Mouse (Mus musculus) embryo, embryonic 10 days (tissue): ENCODE data around the gene Tmem208.
A peak's percentile ranks its signal among the peaks of the same experiment; 100 is the strongest.

Experiments
- DNase-seq: peaks from one replicate; pipeline ENCODE4 v3.0.0-alpha.2; 2015; ENCODE audit warnings: low spot score

Tmem208 gene

DNA sequence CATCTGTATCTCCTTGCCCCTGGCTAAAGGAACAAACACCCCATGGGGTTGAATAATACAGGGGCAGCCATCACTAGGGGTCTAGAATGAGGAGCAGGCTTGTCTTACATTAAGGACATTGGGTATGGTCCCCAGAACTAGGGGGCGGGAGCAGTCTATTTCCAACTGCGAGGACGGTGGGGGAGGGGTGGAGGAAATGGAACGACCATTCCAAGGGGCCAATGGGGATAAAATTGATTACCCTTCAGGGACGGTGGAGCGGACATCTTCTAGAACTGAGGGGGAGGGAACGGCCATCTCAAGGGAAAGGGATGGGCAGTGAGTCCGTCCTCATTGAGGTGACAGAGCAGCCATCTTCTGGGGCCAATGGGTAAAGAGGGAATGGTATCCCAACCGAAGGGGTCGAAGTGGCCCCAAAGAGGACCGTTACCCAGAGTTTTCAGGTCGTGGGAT is 487 bp upstream of the Tmem208 start:
- DNase-seq: peak; percentile 37

- DNase-seq: no peak
Observed at GRCm38 (mm10) chr8:105326968-105327367, 814 bp downstream of the Tmem208 start.

DNA sequence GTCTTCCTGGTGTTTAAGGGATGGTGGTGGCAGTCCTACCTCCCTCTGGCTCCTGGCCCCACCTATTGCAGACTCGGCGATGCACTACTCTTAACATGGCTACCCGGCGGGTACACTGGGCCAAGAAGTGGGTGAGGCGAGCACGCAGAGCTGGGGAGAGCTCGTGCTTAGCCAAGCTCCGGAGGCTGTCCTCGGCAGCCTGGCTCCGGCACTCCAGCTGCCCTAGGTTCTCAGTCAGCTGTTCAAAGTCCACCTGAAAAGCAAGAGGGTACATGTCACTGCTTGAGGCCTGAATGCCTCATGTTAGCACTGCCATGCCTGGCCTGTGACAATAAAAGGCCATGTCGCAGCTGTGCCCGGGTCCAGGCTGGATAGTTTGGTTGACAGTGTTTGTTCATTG is 4.2 kb downstream of the Tmem208 start:
- no peak for DNase-seq

DNA sequence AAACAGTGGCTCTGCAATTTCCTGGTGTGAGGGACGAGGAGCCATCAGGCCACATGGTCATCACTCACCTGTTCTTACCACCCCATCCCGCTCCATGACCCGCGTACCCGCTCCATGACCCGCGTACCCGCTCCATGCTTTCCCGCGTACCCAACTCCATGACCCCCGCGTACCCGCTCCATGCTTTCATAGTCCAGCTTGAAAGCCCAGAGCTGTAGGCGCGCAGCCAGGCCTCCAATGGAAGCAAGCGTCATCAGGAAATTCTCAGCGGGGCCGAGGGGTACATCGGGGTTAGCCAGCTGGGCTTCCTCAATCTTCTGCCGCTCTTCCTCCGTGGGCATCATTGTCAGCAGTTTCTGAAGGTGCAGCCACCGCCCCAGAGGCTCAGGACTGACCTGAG is 5.3 kb downstream of the Tmem208 start:
- no peak for DNase-seq

DNA sequence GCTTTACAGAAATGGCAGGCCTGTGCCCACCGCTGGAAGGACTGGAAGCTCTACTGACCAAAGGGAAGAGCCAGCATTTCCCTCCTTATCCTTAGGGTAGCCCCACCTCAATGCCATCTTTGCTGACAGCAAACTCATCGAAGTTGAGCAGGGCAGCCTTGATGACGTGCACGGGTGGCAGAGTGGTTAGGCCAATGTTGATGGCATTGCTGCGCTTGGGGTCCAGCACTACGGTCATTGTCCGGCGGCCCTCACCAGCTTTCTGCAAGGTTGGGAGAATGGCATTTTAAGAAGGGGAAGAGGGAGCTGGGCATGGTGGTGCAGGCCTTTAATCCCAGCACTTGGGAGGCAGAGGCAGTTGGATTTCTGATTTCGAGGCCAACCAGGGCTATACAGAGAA is 5.8 kb downstream of the Tmem208 start:
- DNase-seq: no peak

- DNase-seq: no peak
Observed at GRCm38 (mm10) chr8:105332523-105332922, 6.4 kb downstream of the Tmem208 start.

- DNase-seq: no peak
Observed at GRCm38 (mm10) chr8:105336373-105337130, 10.4 kb downstream of the Tmem208 start.

DNA sequence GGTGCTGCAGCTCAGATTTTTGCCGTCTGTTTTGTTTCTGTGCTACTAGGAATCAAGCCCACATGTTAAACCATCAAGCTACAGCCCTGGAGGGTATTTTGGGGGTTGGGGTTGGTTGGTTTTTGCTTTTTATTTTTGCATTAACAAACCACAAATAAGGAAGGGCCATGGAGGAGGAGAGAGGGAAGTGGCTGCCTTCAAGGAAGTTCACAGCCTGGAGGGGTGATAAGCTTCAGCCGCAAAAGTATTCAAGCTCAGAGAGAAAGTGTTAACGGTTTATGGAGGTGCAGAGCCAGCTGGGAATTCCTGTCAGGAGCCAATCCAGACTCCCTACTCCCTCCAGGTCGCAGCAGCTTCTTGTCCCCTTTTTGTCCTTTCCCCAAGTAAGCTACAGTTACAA is 12.8 kb downstream of the Tmem208 start:
- no peak for DNase-seq

- no peak for DNase-seq
Observed at GRCm38 (mm10) chr8:105339886-105340635, 13.9 kb downstream of the Tmem208 start.

- DNase-seq: no peak
Observed at GRCm38 (mm10) chr8:105341399-105341798, 15.2 kb downstream of the Tmem208 start.

GRCm38 (mm10) chr8:105342768-105343167 is 16.6 kb downstream of the Tmem208 start:
- no peak for DNase-seq

DNA sequence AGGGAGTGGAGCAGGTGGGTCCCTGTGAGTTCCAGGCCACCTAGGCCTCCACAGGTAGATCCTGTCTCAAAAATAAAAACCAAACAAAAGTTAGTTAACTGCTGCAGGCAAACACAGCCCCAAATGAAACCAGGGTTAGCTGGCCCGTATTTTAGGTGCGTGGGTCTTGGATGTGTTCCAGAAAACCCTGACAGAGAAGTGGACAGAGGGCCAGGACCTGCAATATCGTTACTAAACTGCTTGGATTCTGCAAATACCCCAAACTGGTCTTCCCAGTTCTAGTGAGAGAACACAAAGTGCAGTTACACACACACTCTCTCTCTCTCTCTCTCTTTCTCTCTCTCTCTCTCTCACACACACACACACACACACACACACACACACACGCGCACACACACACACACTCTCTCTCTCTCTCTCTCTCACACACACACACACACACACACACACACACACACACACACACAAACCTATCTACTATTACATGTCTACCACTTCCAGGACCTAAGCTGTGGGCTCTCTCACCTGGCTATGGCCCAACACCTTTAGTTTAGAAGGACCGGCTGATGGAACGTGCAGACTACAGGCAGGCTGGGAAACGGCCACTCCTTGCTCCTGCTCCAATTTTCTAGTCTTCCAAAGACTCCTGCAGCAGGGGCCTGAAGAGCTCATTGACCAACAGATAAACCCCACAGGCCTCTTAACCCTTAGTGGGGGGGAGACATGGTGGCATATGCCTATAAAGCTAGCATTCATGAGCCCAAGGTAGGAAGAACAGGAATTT is 17.8 kb downstream of the Tmem208 start:
- DNase-seq: no peak

DNA sequence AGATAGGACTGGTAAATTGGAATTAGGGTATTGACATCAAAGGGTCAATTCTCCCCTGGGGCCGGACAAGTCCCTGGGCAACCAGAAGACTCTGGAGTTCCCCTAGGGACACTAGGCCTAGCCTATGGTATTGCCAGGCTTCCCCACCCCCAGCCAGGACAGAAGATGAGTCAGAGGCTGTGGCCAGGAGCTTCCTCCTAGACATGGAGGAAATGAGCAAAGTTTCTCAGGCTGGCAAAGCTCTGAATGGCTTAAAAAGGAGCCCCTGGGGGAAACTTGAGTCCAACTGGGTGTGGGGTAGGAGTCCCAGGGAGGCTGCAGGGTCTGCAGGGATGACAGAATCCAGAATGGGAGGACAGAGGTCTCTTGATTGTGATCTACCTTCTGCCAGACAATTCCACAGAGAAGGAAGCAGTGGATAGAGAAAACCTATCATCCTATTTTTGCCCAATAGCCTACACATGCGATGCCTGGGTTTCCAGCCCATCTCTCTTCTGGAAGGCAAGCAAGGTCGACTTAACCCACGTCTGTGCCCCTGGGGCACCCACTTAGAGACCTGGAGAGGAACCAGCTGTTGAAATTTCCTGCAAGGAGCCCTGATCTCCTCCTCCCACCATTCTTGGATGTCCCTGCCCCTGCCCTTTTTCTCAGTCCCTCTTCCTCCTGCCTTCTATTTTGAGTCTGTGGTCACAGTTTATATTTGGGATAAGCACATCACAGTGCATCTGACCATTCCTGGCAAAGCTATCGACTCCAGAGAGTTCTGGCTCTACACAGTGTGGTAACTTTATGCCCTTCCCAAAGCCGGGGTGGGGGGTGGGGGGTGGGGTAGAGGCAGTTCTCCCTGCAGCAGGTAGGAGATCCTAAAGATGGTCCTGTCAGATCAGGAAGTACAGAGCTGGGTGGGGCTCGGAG is 19.2 kb downstream of the Tmem208 start:
- no peak for DNase-seq

- DNase-seq: peak; percentile 81
Observed at GRCm38 (mm10) chr8:105346611-105347427, 20.7 kb downstream of the Tmem208 start.

DNA sequence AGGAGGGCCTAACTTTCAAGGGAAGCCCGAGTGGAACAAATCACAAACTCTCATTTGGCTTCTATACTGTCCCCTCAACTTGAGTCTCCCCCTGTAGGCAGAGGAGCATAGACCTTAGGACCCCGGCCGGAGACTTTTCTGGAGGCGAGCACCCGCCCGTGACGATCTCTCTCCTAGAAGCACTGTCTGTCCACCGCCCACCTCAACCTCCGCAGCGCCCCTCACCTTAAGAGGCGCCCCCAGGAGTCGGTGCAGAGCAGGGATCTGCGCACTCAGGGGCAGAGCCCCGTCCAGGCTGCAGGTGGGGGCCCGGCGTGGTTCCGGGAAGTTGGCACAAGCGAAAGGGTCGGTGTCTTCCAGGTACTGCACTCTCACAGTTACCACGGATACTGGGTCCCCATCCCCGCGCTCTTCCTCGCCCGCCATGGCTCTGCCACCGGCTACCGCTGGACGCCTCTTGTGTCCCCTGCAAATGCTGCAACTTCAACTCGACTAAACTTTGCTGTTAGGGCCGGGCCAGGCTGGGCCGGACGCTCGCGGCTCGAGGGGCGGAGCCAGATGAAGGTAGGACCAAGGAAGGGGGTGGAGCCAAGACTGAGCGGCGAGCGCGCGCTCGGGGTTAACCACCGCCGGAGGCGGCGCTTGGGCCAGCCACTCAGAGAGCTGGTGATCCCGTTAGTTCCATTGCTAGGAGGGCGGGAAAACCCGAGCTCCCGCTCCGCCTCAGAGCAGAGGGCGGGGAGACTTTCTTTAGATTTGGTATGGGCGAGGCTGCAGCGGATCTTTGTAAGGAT is 21.5 kb downstream of the Tmem208 start, which contains the start of gene Fhod1:
Gene Fhod1 (minus strand): TSS at position 526 of the 794 bp plus-strand sequence.
- DNase-seq: peak; percentile 97

- peak; percentile 88 for DNase-seq
Observed at GRCm38 (mm10) chr8:105348450-105349095, 22.4 kb downstream of the Tmem208 start, which contains the start of gene Slc9a5. Gene Slc9a5 (plus strand): TSS chr8:105348843.

DNA sequence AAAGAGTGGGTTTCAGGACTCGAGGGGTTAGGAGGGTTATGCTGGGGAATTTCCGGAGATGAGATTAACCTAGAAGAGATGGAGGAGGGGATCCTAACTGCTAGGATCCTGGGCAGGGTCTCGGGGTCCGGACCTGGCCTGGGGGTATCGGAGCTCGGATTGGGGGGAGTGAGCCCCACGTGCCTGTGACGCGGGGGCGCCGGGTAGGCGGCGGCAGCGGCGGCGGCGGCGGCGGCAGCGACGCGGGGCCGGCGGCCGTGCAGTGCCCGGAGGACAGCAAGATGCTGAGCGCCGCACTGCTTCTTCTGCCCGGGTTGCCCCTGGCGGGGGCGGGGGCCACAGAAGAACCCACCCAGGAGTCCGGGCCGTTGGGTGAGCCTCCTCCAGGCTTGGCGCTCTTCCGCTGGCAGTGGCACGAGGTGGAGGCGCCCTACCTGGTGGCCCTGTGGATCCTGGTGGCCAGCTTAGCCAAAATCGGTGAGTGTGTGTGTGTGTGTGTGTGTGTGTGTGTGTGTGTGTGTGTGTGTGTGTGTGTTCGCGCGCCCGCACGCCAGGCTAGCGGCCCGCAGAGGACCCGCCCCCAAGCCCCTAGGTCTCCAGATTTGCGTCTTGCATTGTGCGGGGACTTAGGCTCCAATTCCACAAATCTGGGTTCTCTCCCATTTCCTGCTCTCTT is 23.1 kb downstream of the Tmem208 start:
- peak; percentile 45 for DNase-seq

- peak; percentile 41 for DNase-seq
Observed at GRCm38 (mm10) chr8:105350186-105350585, 24.0 kb downstream of the Tmem208 start.
